Mouse (Mus musculus) lung, postnatal 0 days (tissue): ENCODE data around the gene Catip.

Source experiments
- CTCF ChIP-seq: IDR thresholded peaks from 2 replicates; pipeline ENCODE4 v1.5.1; 2016; ENCODE audit warnings: antibody characterized with exemption, mild to moderate bottlenecking
- EP300 ChIP-seq: IDR thresholded peaks from 2 replicates; pipeline ENCODE4 v1.6.1; 2016; ENCODE audit warnings: antibody characterized with exemption, mild to moderate bottlenecking, control low read depth

- TF ChIP-seq CTCF (no peak), EP300 (no peak)
Observed at GRCm38 (mm10) chr1:74394311-74394710, 32.4 kb downstream of the Catip start.
